Mouse (Mus musculus): Measurements from ENCODE around the gene Pde10a. TPM values are rescaled to one million over a fixed set of nuclear protein-coding genes. Genes with fewer than 3 reads are reported as not detected.

The Pde10a gene
- total RNA-seq, 4 experiments from 2014 or later, result 16.9 to 104 (median 44.4) TPM

GRCm38 (mm10) chr17:8581579-8581978, 56.4 kb downstream of the Pde10a start:
- no peak for DNase-seq

- peak; percentile 46 for DNase-seq
Measured at GRCm38 (mm10) chr17:8592427-8593277, 67.5 kb downstream of the Pde10a start.

GRCm38 (mm10) chr17:8597790-8598189, 72.6 kb downstream of the Pde10a start:
- peak; percentile 41 for DNase-seq

GRCm38 (mm10) chr17:8602976-8603375, 77.8 kb downstream of the Pde10a start:
- DNase-seq, result no peak

GRCm38 (mm10) chr17:8605921-8606320, 80.7 kb downstream of the Pde10a start:
- no peak for DNase-seq

GRCm38 (mm10) chr17:8606695-8607094, 81.5 kb downstream of the Pde10a start:
- no peak for DNase-seq

GRCm38 (mm10) chr17:8611916-8612315, 86.7 kb downstream of the Pde10a start:
- no peak for DNase-seq

GRCm38 (mm10) chr17:8613882-8614551, 88.8 kb downstream of the Pde10a start:
- peak; percentile 63 for DNase-seq

GRCm38 (mm10) chr17:8620346-8620745, 95.2 kb downstream of the Pde10a start:
- DNase-seq, result no peak

GRCm38 (mm10) chr17:8621105-8621504, 95.9 kb downstream of the Pde10a start:
- DNase-seq, result no peak

- DNase-seq, result no peak
Measured at GRCm38 (mm10) chr17:8621906-8622305, 96.7 kb downstream of the Pde10a start.

- DNase-seq, result no peak
Measured at GRCm38 (mm10) chr17:8626421-8626820, 101.2 kb downstream of the Pde10a start.

- no peak for DNase-seq
Measured at GRCm38 (mm10) chr17:8631701-8632100, 106.5 kb downstream of the Pde10a start.

- no peak for DNase-seq
Measured at GRCm38 (mm10) chr17:8633596-8633995, 108.4 kb downstream of the Pde10a start.

GRCm38 (mm10) chr17:8634476-8634875, 109.3 kb downstream of the Pde10a start:
- no peak for DNase-seq

- no peak for DNase-seq
Measured at GRCm38 (mm10) chr17:8636231-8636630, 111.1 kb downstream of the Pde10a start.

GRCm38 (mm10) chr17:8636691-8637090, 111.5 kb downstream of the Pde10a start:
- DNase-seq, result no peak

GRCm38 (mm10) chr17:8637181-8637580, 112.0 kb downstream of the Pde10a start:
- DNase-seq, result no peak

GRCm38 (mm10) chr17:8639703-8640380, 114.7 kb downstream of the Pde10a start:
- no peak for DNase-seq

- no peak for DNase-seq
Measured at GRCm38 (mm10) chr17:8640741-8641480, 115.7 kb downstream of the Pde10a start.

- DNase-seq, result no peak
Measured at GRCm38 (mm10) chr17:8641491-8641890, 116.3 kb downstream of the Pde10a start.

GRCm38 (mm10) chr17:8642356-8642755, 117.2 kb downstream of the Pde10a start:
- DNase-seq, result no peak

All from adrenal gland, adult 8-10 months (tissue).